Mouse (Mus musculus) E14TG2a.4 (cell line): Measurements from ENCODE around the gene Abt1.

Experiments used
- H3K27me3 ChIP-seq: 2 replicates; pipeline ENCODE4 v1.6.1; 2014; ENCODE audit warnings: low read length, control low read depth; ENCODE audit not compliant: insufficient read depth
- H3K36me3 ChIP-seq: 2 replicates; pipeline ENCODE4 v1.6.1; 2014; ENCODE audit warnings: low read length, control low read depth; ENCODE audit not compliant: insufficient read depth
- H3K4me1 ChIP-seq: replicated peaks from 2 replicates; pipeline ENCODE4 v1.6.1; 2014; ENCODE audit warnings: low read depth, low read length, control low read depth
- H3K4me3 ChIP-seq: replicated peaks from 2 replicates; pipeline ENCODE4 v1.5.1; 2014; ENCODE audit warnings: mild to moderate bottlenecking, low read length
- H3K9me3 ChIP-seq: 2 replicates; pipeline ENCODE4 v1.6.1; 2014; ENCODE audit warnings: low read length, control low read depth
- CTCF ChIP-seq: conservative IDR thresholded peaks from 2 replicates; pipeline ENCODE4 v1.5.1; 2014; ENCODE audit warnings: low read length
- NANOG ChIP-seq: IDR thresholded peaks from 2 replicates; pipeline ENCODE4 v1.6.1; 2014; ENCODE audit warnings: borderline replicate concordance, low read length, mixed read lengths
- POU5F1 ChIP-seq: IDR thresholded peaks from 2 replicates; pipeline ENCODE4 v1.6.1; 2014; ENCODE audit warnings: low read length, borderline replicate concordance

The Abt1 gene

GRCm38 (mm10) chr13:23396246-23396703 is 27.4 kb downstream of the Abt1 start:
- Histone ChIP-seq H3K4me1 (peaks cover 11% of the 10 kb centered on the region), H3K36me3 (no peaks in the 10 kb centered on the region), H3K27me3 (peaks cover 55% of the 10 kb centered on the region), H3K4me3 (peak overlapping the region; percentile 78), H3K9me3 (no peaks in the 10 kb centered on the region)
- no peak for TF ChIP-seq NANOG

- TF ChIP-seq NANOG (no peak), POU5F1 (no peak), CTCF (no peak)
Measured at GRCm38 (mm10) chr13:23395301-23396245, 28.1 kb downstream of the Abt1 start.

GRCm38 (mm10) chr13:23387548-23387947 is 36.1 kb downstream of the Abt1 start:
- H3K4me3 ChIP-seq = no peak overlapping the region
- no peak for TF ChIP-seq CTCF
- TF ChIP-seq NANOG = no peak
- TF ChIP-seq POU5F1 = no peak

More at GRCm38 (mm10) chr13:23395301-23396245, 28.1 kb downstream of the Abt1 start:
- Histone ChIP-seq H3K27me3 (peaks cover 57% of the 10 kb centered on the region), H3K4me3 (peak overlapping the region; percentile 78), H3K9me3 (no peaks in the 10 kb centered on the region), H3K36me3 (no peaks in the 10 kb centered on the region), H3K4me1 (peaks cover 8% of the 10 kb centered on the region)

DNA sequence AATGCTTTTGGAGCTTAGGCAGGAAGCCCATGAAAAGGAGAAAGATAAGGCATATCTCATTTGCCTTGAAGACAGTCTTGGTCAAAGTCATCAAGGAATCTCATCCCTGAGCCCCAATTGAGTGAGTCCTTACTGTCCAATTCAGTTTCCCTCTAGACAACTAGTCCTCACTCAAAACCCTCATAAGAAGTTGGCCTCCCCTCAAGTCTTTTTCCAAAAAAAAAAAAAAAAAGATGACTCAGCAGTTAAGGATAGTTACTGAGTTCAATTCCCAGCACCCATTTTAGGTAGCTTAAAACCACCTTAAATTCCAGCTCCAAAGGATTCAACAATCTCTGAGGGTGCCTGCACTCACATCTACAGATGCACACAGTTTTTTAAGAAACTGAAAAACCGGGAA is 40.5 kb downstream of the Abt1 start:
- Histone ChIP-seq H3K27me3 (no peaks in the 10 kb centered on the region), H3K4me1 (no peaks in the 10 kb centered on the region), H3K36me3 (no peaks in the 10 kb centered on the region), H3K4me3 (no peak overlapping the region), H3K9me3 (no peaks in the 10 kb centered on the region)
- TF ChIP-seq CTCF = no peak
- no peak for TF ChIP-seq POU5F1
- TF ChIP-seq NANOG = no peak

More at GRCm38 (mm10) chr13:23387548-23387947, 36.1 kb downstream of the Abt1 start:
- H3K9me3 ChIP-seq = no peaks in the 10 kb centered on the region
- H3K4me1 ChIP-seq = no peaks in the 10 kb centered on the region
- H3K27me3 ChIP-seq = peaks cover 9% of the 10 kb centered on the region; the same call in 1 of the 2 replicates
- no peaks in the 10 kb centered on the region for H3K36me3 ChIP-seq

DNA sequence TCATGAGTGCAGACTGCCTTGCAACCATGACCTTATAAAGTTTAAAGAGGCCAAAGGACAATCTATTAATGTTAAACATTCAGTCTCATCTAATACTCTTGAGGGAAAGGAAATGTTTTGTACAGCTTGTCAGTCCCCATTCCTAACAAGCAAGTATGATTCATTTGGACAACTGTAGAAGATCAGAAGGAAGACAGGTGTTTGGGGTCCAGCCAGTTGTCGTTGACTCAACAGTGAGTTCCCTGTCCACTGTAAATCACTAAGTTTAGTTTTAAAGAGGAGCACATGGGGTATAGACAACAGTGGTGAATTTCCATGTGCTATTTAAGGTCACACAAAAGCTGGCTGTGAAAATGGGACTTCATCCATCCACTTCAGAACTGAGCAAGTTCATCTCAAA is 51.2 kb downstream of the Abt1 start:
- no peak for TF ChIP-seq NANOG
- no peak for TF ChIP-seq CTCF
- TF ChIP-seq POU5F1 = no peak
- peaks cover 5% of the 10 kb centered on the region for H3K36me3 ChIP-seq
- no peak overlapping the region for H3K4me3 ChIP-seq
- H3K9me3 ChIP-seq = peaks cover 21% of the 10 kb centered on the region
- H3K27me3 ChIP-seq = no peaks in the 10 kb centered on the region
- H3K4me1 ChIP-seq = peaks cover 19% of the 10 kb centered on the region

DNA sequence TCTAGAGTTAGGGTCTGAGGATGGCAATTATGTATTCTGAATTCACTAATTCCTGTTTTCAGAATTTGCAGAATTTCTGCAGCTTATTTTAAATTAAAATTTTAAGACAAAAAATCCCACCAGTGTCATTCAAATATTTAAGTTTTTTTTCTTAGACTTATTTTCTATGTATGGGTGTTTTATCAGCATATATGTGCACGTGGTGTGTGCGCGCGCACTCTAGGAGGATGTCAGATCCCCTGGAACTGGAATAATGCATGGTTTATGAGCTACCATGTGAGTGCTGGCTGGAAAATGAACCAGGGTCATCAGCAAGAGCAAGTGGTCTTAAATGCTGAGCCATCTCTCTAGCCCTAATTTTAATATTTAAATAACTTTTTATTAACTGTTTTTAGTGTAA is 53.6 kb downstream of the Abt1 start:
- Histone ChIP-seq H3K4me3 (no peak overlapping the region), H3K36me3 (peaks cover 26% of the 10 kb centered on the region), H3K27me3 (no peaks in the 10 kb centered on the region), H3K9me3 (peaks cover 13% of the 10 kb centered on the region), H3K4me1 (peaks cover 28% of the 10 kb centered on the region)
- no peak for TF ChIP-seq POU5F1
- no peak for TF ChIP-seq CTCF
- no peak for TF ChIP-seq NANOG

- TF ChIP-seq CTCF = no peak
- no peak for TF ChIP-seq NANOG
- TF ChIP-seq POU5F1 = no peak
- H3K36me3 ChIP-seq = peaks cover 33% of the 10 kb centered on the region
- no peaks in the 10 kb centered on the region for H3K27me3 ChIP-seq
- peaks cover 33% of the 10 kb centered on the region for H3K4me1 ChIP-seq
- H3K4me3 ChIP-seq = peak overlapping the region; percentile 96
- peaks cover 6% of the 10 kb centered on the region for H3K9me3 ChIP-seq
Measured at GRCm38 (mm10) chr13:23369421-23369765, 54.3 kb downstream of the Abt1 start.

DNA sequence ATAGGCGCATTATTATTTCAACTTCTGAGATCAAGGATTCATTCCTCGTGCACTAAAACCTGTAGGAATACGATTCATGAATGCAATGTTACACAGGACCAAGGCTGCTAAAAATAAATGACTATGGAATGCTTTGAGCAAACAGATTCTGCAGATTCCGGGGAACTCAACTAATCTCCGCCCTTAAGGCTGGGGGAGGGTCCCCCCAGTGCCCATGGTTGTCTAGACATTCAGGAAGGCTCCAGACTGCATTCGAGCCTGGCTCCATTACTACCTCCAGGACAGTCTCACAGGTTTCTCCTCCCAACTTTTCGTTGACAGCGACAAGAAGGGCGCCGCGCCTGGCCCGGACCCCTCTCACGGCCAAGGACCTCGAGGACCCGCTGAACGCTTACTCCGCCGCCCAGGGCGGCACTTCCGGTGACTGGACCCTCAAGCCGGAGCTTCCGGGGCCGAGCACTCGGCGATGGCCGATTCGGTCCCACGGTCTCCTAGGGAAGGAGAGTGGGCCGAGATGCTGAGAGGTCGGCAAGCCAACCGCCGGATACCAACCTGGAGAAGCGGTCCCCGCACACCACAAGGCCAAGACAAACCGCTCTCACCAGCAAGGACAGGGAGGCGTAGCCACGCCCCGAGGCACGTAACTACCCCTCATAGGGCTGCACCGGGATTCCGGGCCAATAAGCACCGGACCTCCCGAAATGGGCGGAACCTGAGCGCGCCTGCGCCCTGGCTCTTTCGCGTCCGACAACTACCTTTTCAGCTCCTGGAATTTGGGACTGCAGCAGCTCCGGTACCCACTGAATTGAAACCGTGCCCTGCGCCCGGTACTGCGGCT is 54.9 kb downstream of the Abt1 start, which contains the start of gene Zfp322a:
TSS of gene Zfp322a (minus strand) at position 626 of the 838 bp plus-strand sequence.
- Histone ChIP-seq H3K4me3 (peak within 1 kb of the TSS; percentile 96), H3K9me3 (peaks cover under 1% of the 10 kb centered on the region; the same call in 1 of the 2 replicates), H3K4me1 (peaks cover 33% of the 10 kb centered on the region), H3K27me3 (no peaks in the 10 kb centered on the region), H3K36me3 (peaks cover 39% of the 10 kb centered on the region)
- TF ChIP-seq POU5F1 = no peak
- no peak for TF ChIP-seq NANOG
- TF ChIP-seq CTCF = no peak
